ENCODE assay signal across 30 mouse cellular contexts in the genomic region with DNA sequence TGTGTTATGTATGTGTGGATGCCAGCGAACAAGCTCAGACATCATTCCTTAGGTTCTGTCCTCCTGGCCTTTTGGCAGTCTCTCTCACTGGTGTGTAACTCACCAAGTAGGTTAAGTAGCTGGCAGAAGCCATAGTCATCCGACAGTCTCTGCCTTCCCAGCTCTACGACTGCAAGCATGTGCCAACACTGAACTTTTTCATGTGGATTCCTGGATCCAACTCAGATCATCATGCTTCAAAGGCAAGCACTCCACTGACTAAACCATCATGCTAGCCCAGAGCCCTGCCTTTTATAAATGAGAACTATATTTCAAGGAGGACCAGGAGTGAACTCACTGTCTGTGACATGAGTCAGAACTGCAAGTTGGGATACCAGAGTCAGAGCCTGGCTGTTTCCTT. TPM values are rescaled to one million over a fixed set of nuclear protein-coding genes. Genes with fewer than 3 reads are reported as not detected.
"Had no signal": no experiment of that assay in that cellular context is flagged by ENCODE, and none has a peak within 500 bp of the region (broad histone marks: within the 10 kb centered on the region; RNA-seq: fewer than 3 reads in every experiment).

No protein-coding gene starts in this region.

- H3K4me1 ChIP-seq: heart, embryonic 13.5 days; heart, embryonic 15.5 days; hindbrain, embryonic 10.5 days; hindbrain, embryonic 12.5 days; kidney, embryonic 15.5 days; limb, embryonic 10.5 days; limb, embryonic 12.5 days; liver, embryonic 13.5 days; liver, embryonic 15.5 days had no signal

- H3K27ac ChIP-seq: heart, adult 2 months; heart, embryonic 13.5 days; heart, embryonic 15.5 days; hindbrain, embryonic 10.5 days; hindbrain, embryonic 12.5 days; hindbrain, embryonic 14.5 days; kidney, embryonic 15.5 days; kidney, postnatal 0 days; left cerebral cortex, adult 2 months; limb, embryonic 10.5 days; limb, embryonic 12.5 days; liver, embryonic 13.5 days; liver, embryonic 15.5 days had no signal

- H3K36me3 ChIP-seq: heart, embryonic 13.5 days; heart, embryonic 15.5 days; hindbrain, embryonic 10.5 days; hindbrain, embryonic 12.5 days; kidney, embryonic 15.5 days; limb, embryonic 10.5 days; limb, embryonic 12.5 days; liver, embryonic 13.5 days; liver, embryonic 15.5 days had no signal

- DNase-seq: gastrocnemius, postnatal 36 days; heart, adult 2 months; heart, postnatal 14 days; heart, postnatal 36 days; kidney, adult 18-20 months; kidney, adult 8-10 months; kidney, postnatal 14 days; kidney, postnatal 36 days; layer of hippocampus, adult 9-11 months; liver; liver, embryonic 13.5 days had no signal

- ATAC-seq: hindbrain, embryonic 16.5 days; inflammation-experienced regulatory T-cells, adult 6 months; intestine, embryonic 16.5 days had no signal

- H3K9me3 ChIP-seq: heart, embryonic 15.5 days; hindbrain, embryonic 10.5 days; hindbrain, embryonic 12.5 days; kidney, embryonic 15.5 days; limb, embryonic 10.5 days; limb, embryonic 12.5 days; liver, embryonic 13.5 days; liver, embryonic 15.5 days had no signal

- H3K27me3 ChIP-seq: heart, embryonic 13.5 days; heart, embryonic 15.5 days; hindbrain, embryonic 12.5 days; kidney, embryonic 15.5 days; limb, embryonic 12.5 days; liver, embryonic 13.5 days; liver, embryonic 15.5 days had no signal

- H3K4me2 ChIP-seq: heart, embryonic 11.5 days; heart, embryonic 13.5 days; heart, embryonic 15.5 days; hindbrain, embryonic 12.5 days; hindbrain, embryonic 14.5 days; kidney, embryonic 15.5 days; limb, embryonic 12.5 days; liver, embryonic 11.5 days; liver, embryonic 13.5 days; liver, embryonic 15.5 days had no signal

- H3K9ac ChIP-seq: heart, embryonic 13.5 days; heart, embryonic 15.5 days; hindbrain, embryonic 12.5 days; hindbrain, embryonic 14.5 days; kidney, embryonic 15.5 days; limb, embryonic 12.5 days; liver, embryonic 13.5 days; liver, embryonic 15.5 days had no signal

- H3K4me3 ChIP-seq: heart, adult 2 months; heart, embryonic 13.5 days; heart, embryonic 15.5 days; hindbrain, embryonic 10.5 days; hindbrain, embryonic 12.5 days; kidney, embryonic 15.5 days; left cerebral cortex, adult 2 months; limb, embryonic 10.5 days; limb, embryonic 12.5 days; liver, embryonic 13.5 days; liver, embryonic 15.5 days had no signal

RNA-seq across cellular contexts. Expression of gene Ccl11, which starts 16.1 kb away (rescaled TPM):
- polyA plus RNA-seq: heart, embryonic 11.5 days; hindbrain, embryonic 10.5 days; inflammation-experienced regulatory T-cells, adult 6 months; limb, embryonic 10.5 days; limb, embryonic 12.5 days; liver, embryonic 11.5 days had no signal

RNA-seq across cellular contexts. Expression of gene Ccl12, which starts 28.0 kb away (rescaled TPM):
- polyA plus RNA-seq: inflammation-experienced regulatory T-cells, adult 6 months; limb, embryonic 10.5 days; liver, embryonic 11.5 days had no signal

RNA-seq across cellular contexts. Expression of gene Ccl7, which starts 28.2 kb away (rescaled TPM):
- polyA plus RNA-seq: hindbrain, embryonic 10.5 days; inflammation-experienced regulatory T-cells, adult 6 months; limb, embryonic 10.5 days; limb, embryonic 12.5 days had no signal

RNA-seq across cellular contexts. Expression of gene Gm17268, which starts 35.3 kb away (rescaled TPM):
- polyA plus RNA-seq: heart, adult 2 months; heart, embryonic 11.5 days; heart, embryonic 13.5 days; heart, embryonic 15.5 days; heart, postnatal 0 days; hindbrain, embryonic 10.5 days; hindbrain, embryonic 12.5 days; hindbrain, embryonic 14.5 days; hindbrain, embryonic 16.5 days; inflammation-experienced regulatory T-cells, adult 6 months; intestine, embryonic 16.5 days; kidney, embryonic 15.5 days; kidney, postnatal 0 days; large intestine, adult 2 months; limb, embryonic 10.5 days; limb, embryonic 12.5 days; limb, embryonic 14.5 days; liver, embryonic 11.5 days; liver, embryonic 13.5 days; liver, embryonic 15.5 days had no signal

RNA-seq across cellular contexts. Expression of gene Ccl2, which starts 38.3 kb away (rescaled TPM):
- polyA plus RNA-seq: inflammation-experienced regulatory T-cells, adult 6 months; limb, embryonic 10.5 days had no signal
